Mouse (Mus musculus) hindbrain, embryonic 12.5 days (tissue): ENCODE results near the gene Rrp7a. TPM values are rescaled to one million over a fixed set of nuclear protein-coding genes. Genes with fewer than 3 reads are reported as not detected.
A peak's percentile ranks its signal among the peaks of the same experiment; 100 is the strongest.

Source experiments
- ATAC-seq: fragments of 200-750 bp; cut with Nextera tagmentation; 2 replicates; pipeline ENCODE4 v1.8.0; 2017; ENCODE audit warnings: moderate TSS enrichment; ENCODE audit not compliant: low FRiP score
- H3K27ac ChIP-seq: fragments of 300-500 bp; sonication (generic); 2 replicates; pipeline ENCODE4 v1.5.1; 2016; ENCODE audit warnings: mild to moderate bottlenecking
- H3K27me3 ChIP-seq: fragments of 300-500 bp; sonication (generic); 2 replicates; pipeline ENCODE4 v1.6.1; 2016; ENCODE audit warnings: mild to moderate bottlenecking
- H3K36me3 ChIP-seq: fragments of 300-500 bp; sonication (generic); 2 replicates; pipeline ENCODE4 v1.6.1; 2016; ENCODE audit warnings: mild to moderate bottlenecking
- H3K4me1 ChIP-seq: fragments of 300-500 bp; sonication (generic); 2 replicates; pipeline ENCODE4 v1.6.1; 2016
- H3K4me2 ChIP-seq: fragments of 300-500 bp; sonication (generic); replicated peaks from 2 replicates; pipeline ENCODE4 v1.6.1; 2016; ENCODE audit warnings: mild to moderate bottlenecking
- H3K4me3 ChIP-seq: fragments of 300-500 bp; sonication (generic); 2 replicates; pipeline ENCODE4 v1.5.1; 2016; ENCODE audit warnings: mild to moderate bottlenecking
- H3K9ac ChIP-seq: fragments of 300-500 bp; sonication (generic); 2 replicates; pipeline ENCODE4 v1.6.1; 2016; ENCODE audit warnings: mild to moderate bottlenecking, moderate library complexity
- H3K9me3 ChIP-seq: fragments of 300-500 bp; sonication (generic); replicated peaks from 2 replicates; pipeline ENCODE4 v1.6.1; 2016; ENCODE audit warnings: mild to moderate bottlenecking
- WGBS: fragments of 180-500 bp; shearing (Covaris S2); methylation state at CpG from one replicate; pipeline ENCODE4 v1.1.7; 2016; 5-methylcytosine and 5-hydroxymethylcytosine counted together
- polyA plus RNA-seq: library from polyadenylated mRNA; unstranded; fragments of >200 nt; fragmentation: Nextera tagmentation; extraction: Ambion mirVana; gene quantifications from 2 replicates; pipeline ENCODE4 v1.2.1, GENCODE M21; 2016

The Rrp7a gene
- polyA plus RNA-seq: 64.5 and 74.1 TPM in 2 replicates

- Histone ChIP-seq H3K4me3 (peak within 1 kb of the TSS; percentile 85), H3K27me3 (no peaks in the 10 kb centered on the region), H3K4me1 (peaks cover 8% of the 10 kb centered on the region), H3K4me2 (peak within 1 kb of the TSS; percentile 84), H3K27ac (peak within 1 kb of the TSS; percentile 85), H3K36me3 (peaks cover 38% of the 10 kb centered on the region), H3K9me3 (no peaks in the 10 kb centered on the region), H3K9ac (peak within 1 kb of the TSS; percentile 77)
- ATAC-seq: peak; percentile 88
- WGBS: 12% methylated on average over 32 of the region's 32 CpGs
Observed at GRCm38 (mm10) chr15:83122566-83123145, at the start of gene Rrp7a. Rrp7a (minus strand) TSS chr15:83122801.

GRCm38 (mm10) chr15:83171712-83172481 is 49.3 kb upstream of the Rrp7a start:
- H3K4me1 ChIP-seq: peaks cover 31% of the 10 kb centered on the region
- peak overlapping the region; percentile 72 for H3K4me3 ChIP-seq
- peak overlapping the region; percentile 87 for H3K27ac ChIP-seq
- H3K36me3 ChIP-seq: no peaks in the 10 kb centered on the region
- H3K9ac ChIP-seq: peak overlapping the region; percentile 80
- no peaks in the 10 kb centered on the region for H3K27me3 ChIP-seq
- H3K4me2 ChIP-seq: peak overlapping the region; percentile 71
- peak; percentile 97 for ATAC-seq
- WGBS: under 1% methylated on average over 67 of the region's 67 CpGs
- H3K9me3 ChIP-seq: no peaks in the 10 kb centered on the region

- no peak for ATAC-seq
- peaks cover 31% of the 10 kb centered on the region for H3K4me1 ChIP-seq
- 60% methylated on average over 8 of the region's 8 CpGs for WGBS
- H3K4me2 ChIP-seq: peak overlapping the region; percentile 71
- H3K27me3 ChIP-seq: no peaks in the 10 kb centered on the region
- H3K9ac ChIP-seq: peak overlapping the region; percentile 80
- H3K4me3 ChIP-seq: peak overlapping the region; percentile 72
- H3K36me3 ChIP-seq: no peaks in the 10 kb centered on the region
- H3K27ac ChIP-seq: 0 out of 2 replicates have a peak overlapping the region, but pooled peaks have one; percentile 87
- no peaks in the 10 kb centered on the region for H3K9me3 ChIP-seq
Observed at GRCm38 (mm10) chr15:83170956-83171659, 48.5 kb upstream of the Rrp7a start.

- 86% methylated on average over 8 of the region's 8 CpGs for WGBS
- peaks cover 31% of the 10 kb centered on the region for H3K4me1 ChIP-seq
- peaks cover 6% of the 10 kb centered on the region; the same call in 1 of the 2 replicates for H3K36me3 ChIP-seq
- no peak overlapping the region for H3K4me2 ChIP-seq
- H3K9me3 ChIP-seq: no peaks in the 10 kb centered on the region
- no peak overlapping the region for H3K27ac ChIP-seq
- no peak overlapping the region for H3K4me3 ChIP-seq
- ATAC-seq: no peak
- H3K9ac ChIP-seq: 0 out of 2 replicates have a peak overlapping the region, but pooled peaks have one; percentile 2
- H3K27me3 ChIP-seq: no peaks in the 10 kb centered on the region
Observed at GRCm38 (mm10) chr15:83169772-83170722, 47.4 kb upstream of the Rrp7a start.

GRCm38 (mm10) chr15:83168875-83169771 is 46.5 kb upstream of the Rrp7a start:
- no peaks in the 10 kb centered on the region for H3K9me3 ChIP-seq
- H3K27ac ChIP-seq: no peak overlapping the region
- peaks cover 31% of the 10 kb centered on the region for H3K4me1 ChIP-seq
- no peaks in the 10 kb centered on the region for H3K27me3 ChIP-seq
- WGBS: 66% methylated on average over 7 of the region's 7 CpGs
- ATAC-seq: no peak
- no peak overlapping the region for H3K9ac ChIP-seq
- no peak overlapping the region for H3K4me2 ChIP-seq
- H3K4me3 ChIP-seq: no peak overlapping the region
- H3K36me3 ChIP-seq: peaks cover 10% of the 10 kb centered on the region; the same call in 1 of the 2 replicates

- H3K9ac ChIP-seq: no peak overlapping the region
- H3K4me2 ChIP-seq: no peak overlapping the region
- peaks cover 31% of the 10 kb centered on the region for H3K4me1 ChIP-seq
- H3K27me3 ChIP-seq: no peaks in the 10 kb centered on the region
- 89% methylated on average over 3 of the region's 3 CpGs for WGBS
- H3K36me3 ChIP-seq: peaks cover 10% of the 10 kb centered on the region; the same call in 1 of the 2 replicates
- no peak overlapping the region for H3K27ac ChIP-seq
- no peaks in the 10 kb centered on the region for H3K9me3 ChIP-seq
- no peak for ATAC-seq
- no peak overlapping the region for H3K4me3 ChIP-seq
Observed at GRCm38 (mm10) chr15:83168311-83168710, 45.7 kb upstream of the Rrp7a start.

- Histone ChIP-seq H3K4me1 (peaks cover 24% of the 10 kb centered on the region), H3K4me3 (no peak overlapping the region), H3K9ac (no peak overlapping the region), H3K9me3 (no peaks in the 10 kb centered on the region), H3K27ac (0 out of 2 replicates have a peak overlapping the region, but pooled peaks have one; percentile 3), H3K27me3 (no peaks in the 10 kb centered on the region), H3K36me3 (peaks cover 14% of the 10 kb centered on the region; the same call in 1 of the 2 replicates), H3K4me2 (no peak overlapping the region)
- no peak for ATAC-seq
- WGBS: 92% methylated on average over 8 of the region's 8 CpGs
Observed at GRCm38 (mm10) chr15:83167550-83168065, 45.0 kb upstream of the Rrp7a start.

- 0 out of 2 replicates have a peak overlapping the region, but pooled peaks have one; percentile 3 for H3K27ac ChIP-seq
- H3K4me3 ChIP-seq: no peak overlapping the region
- H3K4me1 ChIP-seq: peaks cover 23% of the 10 kb centered on the region
- no peak for ATAC-seq
- no peaks in the 10 kb centered on the region for H3K9me3 ChIP-seq
- H3K36me3 ChIP-seq: peaks cover 18% of the 10 kb centered on the region; the same call in 1 of the 2 replicates
- no peaks in the 10 kb centered on the region for H3K27me3 ChIP-seq
- H3K9ac ChIP-seq: no peak overlapping the region
- no peak overlapping the region for H3K4me2 ChIP-seq
- 73% methylated on average over 5 of the region's 5 CpGs for whole genome bisulfite sequencing
Observed at GRCm38 (mm10) chr15:83167126-83167525, 44.5 kb upstream of the Rrp7a start.

GRCm38 (mm10) chr15:83166642-83167041 is 44.0 kb upstream of the Rrp7a start:
- 87% methylated on average over 3 of the region's 3 CpGs for WGBS
- Histone ChIP-seq H3K27me3 (no peaks in the 10 kb centered on the region), H3K36me3 (peaks cover 18% of the 10 kb centered on the region; the same call in 1 of the 2 replicates), H3K9me3 (no peaks in the 10 kb centered on the region), H3K27ac (no peak overlapping the region), H3K4me2 (no peak overlapping the region), H3K4me1 (peaks cover 23% of the 10 kb centered on the region), H3K4me3 (no peak overlapping the region), H3K9ac (no peak overlapping the region)
- no peak for ATAC-seq

- no peak overlapping the region for H3K27ac ChIP-seq
- H3K27me3 ChIP-seq: no peaks in the 10 kb centered on the region
- H3K4me3 ChIP-seq: no peak overlapping the region
- peaks cover 18% of the 10 kb centered on the region; the same call in 1 of the 2 replicates for H3K36me3 ChIP-seq
- no peak for ATAC-seq
- no peak overlapping the region for H3K9ac ChIP-seq
- peaks cover 23% of the 10 kb centered on the region for H3K4me1 ChIP-seq
- 96% methylated on average over 13 of the region's 13 CpGs for WGBS
- no peaks in the 10 kb centered on the region for H3K9me3 ChIP-seq
- H3K4me2 ChIP-seq: no peak overlapping the region
Observed at GRCm38 (mm10) chr15:83165526-83166315, 43.1 kb upstream of the Rrp7a start.
